Mouse (Mus musculus): ENCODE measurements around the gene Gpr37l1.

- TF ChIP-seq CTCF (IDR thresholded peaks at IDR 0.05; ENCODE audit: borderline replicate concordance, insufficient read depth, low read length) (no peak), POLR2A (IDR thresholded peaks at IDR 0.05; ENCODE audit: low read depth, low read length) (no peak)
Observed at GRCm38 (mm10) chr1:135183448-135183847, 16.0 kb upstream of the Gpr37l1 start.

All from embryonic fibroblast, embryonic 13.5 days (primary cell).